Mouse (Mus musculus): ENCODE results near the gene Uhrf2.

GRCm38 (mm10) chr19:30051479-30051878 lies 21.2 kb downstream of the Uhrf2 start:
- TF ChIP-seq CTCF (IDR thresholded peaks at IDR 0.05; ENCODE audit: borderline replicate concordance, insufficient read depth, low read length): no peak
- TF ChIP-seq POLR2A (IDR thresholded peaks at IDR 0.05; ENCODE audit: low read depth, low read length): no peak
